Mouse (Mus musculus) activated CD4-positive, CD25-positive, alpha-beta regulatory T cell, adult 4 months (primary cell): ENCODE data around the gene Ndufa11. TPM values are rescaled to one million over a fixed set of nuclear protein-coding genes. Genes with fewer than 3 reads are reported as not detected.
A peak's percentile ranks its signal among the peaks of the same experiment; 100 is the strongest.

Experiments
- ATAC-seq: one replicate; pipeline ENCODE4 v1.8.0; 2017
- polyA plus RNA-seq, 2 experiments: library from polyadenylated mRNA; unstranded; fragments of 100-300 nt; shearing (Covaris generic); gene quantifications; one replicate each; pipeline ENCODE4 v1.2.1; 2017

Gene Ndufa11
- polyA plus RNA-seq, 2 experiments from 2014 or later: 272 to 279 TPM

DNA sequence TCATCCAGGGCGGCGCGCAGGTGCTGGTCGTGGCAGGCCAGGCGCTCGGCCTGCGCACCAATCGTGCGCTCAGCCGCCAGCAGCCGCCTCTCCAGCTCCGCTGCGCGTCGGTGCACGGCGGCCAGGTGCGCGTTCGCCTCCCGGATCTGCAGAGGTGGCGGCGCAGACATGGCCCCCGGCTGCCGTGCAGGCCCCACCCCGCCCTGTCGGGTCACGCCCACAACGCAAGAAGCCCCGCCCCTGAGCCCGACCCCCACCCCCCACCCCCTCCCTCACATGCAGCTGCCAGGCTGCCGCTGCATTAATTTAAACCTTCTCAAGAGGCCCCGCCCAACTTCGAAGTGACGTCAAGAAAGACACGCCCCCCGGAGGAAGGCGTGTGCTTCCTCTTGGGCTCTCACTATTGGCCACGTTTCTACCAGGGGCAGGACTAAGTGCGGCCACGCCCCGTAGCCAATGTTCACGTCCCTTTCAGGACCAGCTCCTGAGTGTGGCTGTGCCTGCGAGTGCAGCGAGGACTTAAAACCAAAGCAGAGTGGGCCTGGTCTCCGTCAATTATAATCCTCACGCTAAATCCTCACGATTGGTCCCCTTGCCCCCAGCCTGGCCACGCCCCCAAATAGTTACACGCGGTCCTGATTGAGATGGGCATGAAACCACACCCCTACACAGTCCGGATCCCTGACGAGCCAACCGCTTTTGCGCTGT, 758 bp upstream of the Ndufa11 start:
- ATAC-seq: peak; percentile 91

DNA sequence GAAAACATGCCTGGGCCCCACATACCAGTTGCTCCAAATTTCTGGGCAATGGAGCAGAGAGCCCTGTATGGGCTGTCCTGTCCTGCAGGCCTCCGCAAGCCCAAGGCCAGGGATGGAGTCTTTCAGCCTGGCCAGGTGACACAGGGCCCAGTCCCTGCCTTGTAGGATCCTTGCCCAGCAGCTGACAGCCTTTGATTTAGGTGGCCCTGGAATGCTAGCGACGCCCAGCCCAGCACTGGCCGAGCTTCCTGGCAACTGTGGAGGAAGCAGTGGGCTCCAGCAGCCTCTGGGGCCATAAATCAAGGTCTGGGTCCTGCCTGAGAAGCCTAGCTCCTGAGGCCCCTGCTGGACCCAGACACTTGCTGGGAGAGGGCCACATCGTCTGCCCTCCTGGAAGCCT, 4.9 kb downstream of the Ndufa11 start:
- ATAC-seq: no peak

DNA sequence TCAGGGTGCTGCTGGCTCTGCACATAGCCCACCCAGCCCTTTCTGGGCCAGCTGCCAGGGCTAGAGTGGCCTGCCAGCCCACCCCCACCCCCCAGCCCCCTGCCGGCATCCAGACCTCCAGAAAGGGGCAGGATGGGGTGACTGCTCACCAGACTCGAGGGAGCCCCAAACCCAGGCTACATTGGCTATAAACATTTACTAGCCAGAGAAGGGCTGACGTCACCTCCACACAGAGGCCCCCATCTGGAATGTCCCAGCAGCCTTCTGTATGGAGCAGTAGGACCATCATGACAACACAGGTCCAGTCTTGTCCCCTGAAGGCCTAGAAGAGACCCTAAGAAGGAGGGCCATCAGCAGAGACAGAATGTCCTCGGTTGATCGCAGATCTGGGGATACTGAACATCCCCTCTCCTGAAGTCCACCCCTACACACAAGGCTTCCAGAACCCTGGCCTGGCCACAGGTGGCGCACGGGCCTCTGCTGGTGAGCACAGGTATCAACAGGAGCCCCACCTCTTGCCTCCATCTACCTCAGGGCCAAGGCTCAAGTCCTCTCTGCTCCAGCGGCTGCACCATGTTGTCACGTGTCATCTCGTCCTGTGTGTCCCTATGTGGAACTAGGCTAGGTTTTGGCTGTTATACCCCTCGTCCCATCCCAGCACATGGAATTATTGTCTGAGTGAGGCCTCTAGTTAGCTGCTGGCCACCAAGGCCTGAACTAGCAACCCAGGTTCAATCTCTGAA, 6.0 kb downstream of the Ndufa11 start:
- ATAC-seq: no peak

DNA sequence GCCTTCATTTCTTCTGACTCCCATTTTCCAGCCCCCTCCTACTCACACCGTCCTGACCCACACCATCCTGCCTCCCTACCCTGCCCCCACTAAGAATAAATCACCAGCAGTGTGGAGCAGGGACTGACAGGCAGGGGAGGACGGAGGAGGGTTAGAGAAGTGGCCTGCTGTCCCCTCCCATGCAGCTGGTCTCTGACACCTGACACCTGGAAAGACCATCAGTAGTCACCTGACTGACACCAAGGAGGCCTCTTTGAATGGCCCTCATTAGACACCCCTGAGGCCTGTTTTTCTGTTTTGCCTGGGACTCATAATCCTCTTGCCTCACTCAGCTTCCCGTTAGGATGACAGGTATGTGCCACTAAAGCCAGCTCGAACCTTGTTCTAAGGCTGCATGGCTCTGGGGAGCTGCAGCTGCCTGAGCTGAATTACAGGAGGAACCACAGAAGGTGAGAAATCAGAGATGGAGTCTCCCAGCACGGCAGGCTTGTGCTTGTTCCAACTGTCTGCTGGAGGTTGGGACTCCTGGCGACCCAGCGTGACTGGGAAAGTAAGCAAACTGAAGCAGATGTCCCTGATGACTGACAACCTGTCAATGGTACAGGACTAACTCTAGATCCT, 9.6 kb downstream of the Ndufa11 start:
- no peak for ATAC-seq

DNA sequence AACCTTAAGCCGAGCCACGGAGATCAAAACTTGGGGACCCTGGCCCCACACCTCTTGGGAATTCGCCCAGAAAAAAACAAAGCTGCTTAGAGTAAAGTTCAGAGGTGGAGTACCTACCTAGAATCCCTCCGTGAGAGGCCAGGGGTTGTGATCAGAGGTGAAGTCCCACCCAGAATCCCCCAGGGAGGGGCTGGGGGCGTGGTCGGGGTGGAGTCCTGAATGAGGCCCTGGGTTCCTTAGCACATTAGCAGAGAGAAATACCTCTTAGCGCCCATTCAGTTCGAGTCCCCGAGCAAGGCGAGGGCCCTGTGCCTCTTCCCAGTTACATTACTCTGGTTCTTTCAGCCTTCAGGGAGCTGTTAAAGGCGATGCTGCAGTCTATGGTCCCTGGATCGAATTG, 10.1 kb downstream of the Ndufa11 start:
- ATAC-seq: no peak

DNA sequence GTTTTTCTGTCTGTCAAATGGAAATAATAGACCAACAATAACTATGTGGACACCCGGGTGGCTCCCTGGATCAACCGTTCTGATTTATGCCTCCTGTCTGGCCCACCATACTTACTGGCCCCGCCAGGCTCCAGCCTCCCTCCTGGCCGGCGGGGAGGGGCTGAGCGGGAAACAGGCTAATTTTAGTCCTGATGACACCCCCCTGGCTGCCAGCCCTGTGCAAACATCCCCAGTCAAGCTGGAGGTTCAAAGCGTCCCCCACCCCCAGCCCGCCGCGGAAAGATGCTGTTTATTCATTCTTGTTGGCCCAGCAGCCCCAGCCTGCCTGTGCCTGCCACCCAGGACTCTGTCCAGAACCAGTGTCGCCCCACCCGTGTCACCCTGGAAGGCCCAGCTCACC, 10.6 kb downstream of the Ndufa11 start:
- no peak for ATAC-seq

DNA sequence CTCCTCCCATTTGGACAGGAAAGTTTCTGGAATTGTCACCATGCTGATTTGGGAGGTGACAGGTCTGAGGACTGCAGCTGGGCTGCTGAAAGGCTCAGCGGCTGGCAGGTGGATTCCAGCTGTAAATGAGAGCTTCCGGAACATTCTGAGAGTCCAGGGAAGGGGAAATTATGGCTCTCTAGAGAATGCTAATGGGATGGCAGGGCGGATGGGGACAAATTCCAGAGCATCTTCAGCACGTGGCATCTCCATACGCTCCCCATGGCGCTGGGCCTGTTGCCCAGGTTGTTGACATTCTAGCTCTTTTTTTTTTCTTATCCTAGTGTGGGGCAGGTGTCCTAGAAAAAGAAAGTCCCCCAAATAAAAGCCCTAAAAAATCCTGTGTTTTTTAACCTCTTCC, 11.6 kb downstream of the Ndufa11 start:
- no peak for ATAC-seq

DNA sequence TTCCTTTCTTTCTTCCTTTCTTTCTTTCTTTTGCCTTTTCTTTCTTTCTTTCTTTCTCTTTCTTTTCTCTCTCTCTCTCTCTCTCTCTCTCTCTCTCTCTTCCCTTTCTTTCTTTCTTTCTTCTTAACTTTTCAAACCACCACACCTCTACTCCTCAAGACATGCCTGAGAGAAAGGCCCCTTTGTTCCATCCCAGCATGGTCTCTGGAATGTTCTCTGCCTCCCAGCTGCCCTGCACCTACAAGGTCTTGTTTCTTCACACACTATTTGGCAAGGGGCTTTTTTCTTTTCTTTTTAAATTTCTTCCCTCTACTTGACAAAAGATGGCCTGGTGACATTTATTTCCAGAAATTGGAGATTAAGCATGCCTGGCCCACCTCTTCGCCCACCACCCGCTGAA, 12.1 kb downstream of the Ndufa11 start:
- no peak for ATAC-seq

DNA sequence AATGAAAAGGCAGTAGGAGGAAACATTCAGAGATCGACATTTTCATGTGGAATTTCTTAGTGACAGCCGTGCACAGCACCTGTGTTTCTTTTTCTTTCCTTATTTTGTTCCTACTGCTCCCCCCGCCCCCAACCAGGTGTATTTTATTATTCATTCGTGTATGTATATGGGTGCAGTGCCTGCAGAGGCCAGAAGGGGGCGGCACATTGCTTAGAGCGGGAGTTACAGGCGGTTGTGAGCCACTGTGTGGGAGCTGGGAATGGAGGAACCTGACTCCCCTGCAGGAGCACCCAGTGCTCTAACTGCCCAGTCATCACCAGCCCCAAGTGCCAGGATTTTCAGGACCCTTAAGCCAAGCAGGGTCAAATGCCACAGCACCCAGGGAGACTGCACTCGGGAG, 19.0 kb downstream of the Ndufa11 start:
- ATAC-seq: no peak

DNA sequence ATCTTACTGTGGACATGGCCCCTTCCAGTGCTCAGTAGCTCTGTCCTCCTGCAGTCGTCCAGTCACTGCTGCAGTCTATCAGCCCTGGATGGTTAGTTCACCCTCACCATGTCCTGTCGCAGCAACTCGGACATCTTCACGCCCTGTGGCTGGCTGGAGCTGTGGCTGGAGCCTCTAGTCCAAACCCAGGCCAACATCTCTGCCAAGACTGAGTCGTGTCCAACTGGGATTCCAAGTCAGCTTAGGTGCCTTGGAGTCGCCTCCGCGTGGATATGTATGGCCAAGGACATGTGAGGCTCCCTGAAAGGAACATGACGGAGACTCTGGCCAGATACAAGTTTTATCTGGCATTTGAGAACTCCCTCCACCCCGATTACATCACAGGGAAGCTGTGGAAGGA, 20.7 kb downstream of the Ndufa11 start:
- no peak for ATAC-seq

DNA sequence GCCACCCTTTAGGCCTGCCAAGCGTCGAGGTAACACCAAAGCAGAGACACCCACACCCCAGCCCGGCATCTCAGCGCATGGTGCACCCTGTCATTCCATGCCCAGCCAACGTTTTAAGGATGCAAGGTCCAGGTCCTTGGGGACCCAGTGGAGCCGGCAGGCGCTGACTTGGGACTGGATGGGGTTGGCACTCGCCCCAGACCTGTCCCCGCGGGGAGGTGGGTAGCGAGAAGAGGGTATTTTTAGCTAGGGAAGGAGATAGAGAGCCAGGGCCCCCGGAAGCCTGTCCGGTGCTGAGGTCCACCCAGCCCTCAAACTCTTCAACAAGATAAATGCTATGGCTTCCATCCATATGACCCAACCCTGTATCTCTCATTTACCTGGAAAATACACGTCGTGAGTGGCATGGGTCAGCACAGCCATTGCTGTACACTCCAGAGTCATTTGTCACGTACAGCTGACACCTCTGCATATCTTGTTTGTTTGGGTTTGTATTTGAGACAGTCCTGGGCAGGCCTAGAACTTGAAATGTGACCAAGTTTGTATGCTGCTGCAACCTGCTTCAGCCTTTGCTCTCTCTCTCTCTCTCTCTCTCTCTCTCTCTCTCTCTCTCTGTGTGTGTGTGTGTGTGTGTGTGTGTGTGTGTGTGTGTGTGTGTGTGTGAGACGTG, 22.7 kb downstream of the Ndufa11 start:
- ATAC-seq: no peak

DNA sequence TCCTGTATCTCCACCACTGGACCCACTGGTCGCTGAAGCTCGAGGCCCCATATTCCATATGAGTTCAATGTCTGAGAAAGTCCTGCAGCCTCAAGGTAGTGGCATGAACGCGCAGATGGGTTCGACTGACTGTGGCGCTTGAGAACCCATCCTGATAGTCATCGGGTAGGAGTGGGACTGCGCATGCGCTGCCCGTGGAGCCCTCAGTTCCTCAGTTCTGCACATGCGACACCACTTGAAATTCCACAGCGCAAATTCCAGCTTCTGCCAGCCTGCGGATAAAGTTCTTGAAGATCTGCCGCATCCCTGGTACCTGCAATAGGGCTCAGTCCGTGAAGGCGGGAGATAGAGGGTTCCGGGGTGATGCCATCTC, 23.2 kb downstream of the Ndufa11 start:
- ATAC-seq: no peak

DNA sequence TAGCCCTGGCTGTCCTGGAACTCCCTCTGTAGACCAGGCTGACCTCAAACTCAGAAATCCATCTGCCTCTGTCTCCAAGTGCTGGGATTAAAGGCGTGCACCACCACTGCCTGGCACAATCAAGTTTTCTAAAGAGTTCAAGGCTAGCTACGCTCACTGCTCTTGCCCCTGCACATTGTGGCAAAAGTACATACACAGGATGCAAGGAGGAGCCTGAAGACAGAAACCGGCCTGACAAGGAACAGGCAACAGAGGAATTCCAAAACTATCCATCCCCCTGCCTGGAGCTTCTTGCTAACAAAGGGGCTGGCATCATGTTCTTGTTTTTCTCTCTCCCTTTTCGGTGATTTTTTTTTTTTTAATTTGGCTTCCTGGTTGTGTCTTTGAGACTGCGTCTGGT, 26.6 kb downstream of the Ndufa11 start:
- no peak for ATAC-seq

DNA sequence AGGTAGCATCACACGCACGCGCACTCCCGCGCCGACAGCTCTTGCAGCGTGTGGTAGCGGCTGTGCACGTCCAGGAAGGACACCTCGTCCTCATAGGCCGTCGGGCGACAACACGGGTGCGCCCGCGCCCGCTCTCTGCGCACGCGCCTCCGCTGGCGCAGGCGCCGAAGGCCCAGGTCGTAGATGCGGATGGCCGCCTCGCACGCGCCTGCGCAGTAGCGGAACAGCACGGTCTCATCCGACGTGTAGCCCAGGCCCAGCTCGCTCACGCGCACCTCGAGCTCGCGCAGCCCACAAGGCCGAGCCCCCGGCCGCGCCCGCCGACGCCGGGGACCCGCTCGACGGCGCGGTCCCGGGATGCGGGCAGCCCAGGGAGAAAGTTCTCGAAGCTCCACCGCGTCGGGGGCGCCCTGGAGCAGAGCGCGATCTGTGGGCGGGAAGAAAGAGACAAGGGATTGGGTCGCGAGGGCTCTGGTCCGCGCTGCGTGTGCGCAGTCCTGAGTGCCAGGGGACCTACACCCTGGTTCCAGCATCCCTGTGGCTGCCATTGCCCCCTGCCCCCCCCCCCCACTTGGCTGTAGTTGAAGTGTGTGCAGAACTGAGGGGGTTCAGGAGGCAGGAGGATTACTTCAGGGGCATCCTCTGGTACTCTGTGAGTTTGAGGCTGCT, 34.0 kb downstream of the Ndufa11 start:
- no peak for ATAC-seq

DNA sequence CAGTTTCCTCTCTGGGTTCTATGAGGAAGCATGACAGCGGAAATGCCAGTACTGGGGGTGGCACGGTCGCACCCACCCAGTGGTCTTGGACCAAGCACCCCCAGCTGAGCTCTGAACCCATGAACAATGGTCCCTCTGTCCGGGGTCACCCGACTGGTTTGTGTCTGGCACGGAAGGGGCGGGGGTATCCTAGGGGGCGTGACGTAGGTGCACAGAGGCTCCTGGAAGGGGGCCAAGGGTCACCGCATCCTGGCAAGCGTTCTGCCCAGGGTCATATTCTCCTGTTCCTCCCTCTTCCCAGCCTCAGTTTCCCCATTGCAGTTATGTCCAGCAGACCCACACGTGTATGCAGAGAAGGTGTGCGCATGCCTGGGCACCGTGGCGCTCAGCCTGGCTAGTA, 35.9 kb downstream of the Ndufa11 start:
- ATAC-seq: no peak

DNA sequence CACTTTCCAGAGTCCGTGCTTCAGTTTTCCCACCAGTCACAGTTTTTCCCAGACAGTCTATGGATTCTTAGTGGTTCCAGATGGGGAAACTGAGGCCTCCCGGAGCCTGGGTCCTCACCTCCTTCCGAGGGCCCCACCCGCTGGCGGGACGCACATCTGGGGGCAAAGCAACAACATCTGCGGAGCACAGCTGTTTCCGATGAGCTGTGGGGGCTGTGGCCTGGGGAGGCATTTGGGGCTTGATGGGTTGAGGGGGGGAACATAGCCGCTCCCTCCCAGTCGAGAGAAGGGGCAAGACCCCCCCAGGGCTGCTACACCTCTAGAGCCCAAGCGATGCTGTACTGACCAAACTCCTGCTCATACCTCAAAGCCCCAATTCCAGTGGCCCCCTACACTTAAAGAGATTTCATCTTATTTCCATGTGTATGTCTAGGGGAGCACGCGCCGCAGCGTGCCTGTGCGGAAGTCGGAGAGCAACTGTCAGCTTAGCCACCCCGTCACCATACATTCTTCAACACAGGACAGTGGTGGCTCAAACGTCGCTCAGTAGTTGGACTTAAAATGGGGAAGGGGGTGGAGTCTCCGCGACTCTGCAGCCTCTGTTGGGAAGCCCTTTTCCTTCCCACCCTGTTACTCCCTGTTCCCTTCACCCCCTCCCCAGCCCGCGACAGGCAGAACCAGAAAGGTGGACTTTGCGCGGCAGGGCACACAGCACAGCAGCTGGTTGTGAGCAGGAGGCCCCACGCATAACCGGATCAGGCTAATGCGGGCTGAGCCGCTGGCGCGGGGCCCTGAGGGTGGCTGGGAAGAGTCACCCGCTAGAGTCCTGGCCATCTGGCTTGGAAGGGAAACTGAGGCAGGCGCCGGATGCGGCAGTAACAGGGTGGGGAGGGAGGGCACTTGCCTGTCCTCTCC, 37.0 kb downstream of the Ndufa11 start:
- no peak for ATAC-seq

DNA sequence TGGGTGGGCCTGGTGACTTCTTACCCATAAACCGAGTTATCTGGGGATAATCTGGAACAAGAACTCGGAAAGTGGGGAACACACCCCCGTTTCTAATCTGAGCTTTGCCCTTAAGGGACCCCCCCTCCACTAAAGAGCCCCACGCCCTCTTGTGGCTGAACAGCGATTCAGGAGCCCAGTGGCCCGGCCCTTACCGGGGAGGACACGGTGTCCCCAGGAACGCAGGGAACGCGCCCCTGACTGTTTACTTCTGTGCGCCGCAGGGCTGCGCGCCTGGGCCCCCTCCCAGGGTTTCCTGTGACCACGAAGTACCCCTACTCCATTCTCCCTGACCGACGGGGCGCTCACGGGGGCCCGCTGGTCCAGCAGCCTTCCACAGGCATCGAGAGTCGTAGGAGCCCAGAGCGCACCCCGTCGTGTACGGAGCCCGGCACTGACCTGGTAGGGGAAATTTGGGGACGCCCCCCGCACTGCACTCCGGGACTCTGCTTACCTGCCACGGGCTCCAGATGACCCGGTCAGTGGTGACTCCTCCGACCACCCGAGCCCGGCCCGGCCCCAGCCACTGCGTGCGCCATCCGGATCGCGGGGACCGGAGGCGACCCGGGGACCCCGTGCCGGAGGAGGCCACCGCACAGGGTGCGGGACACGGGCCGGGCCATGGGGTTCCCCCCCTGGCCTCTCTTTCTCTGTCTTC, 39.3 kb downstream of the Ndufa11 start:
- no peak for ATAC-seq

DNA sequence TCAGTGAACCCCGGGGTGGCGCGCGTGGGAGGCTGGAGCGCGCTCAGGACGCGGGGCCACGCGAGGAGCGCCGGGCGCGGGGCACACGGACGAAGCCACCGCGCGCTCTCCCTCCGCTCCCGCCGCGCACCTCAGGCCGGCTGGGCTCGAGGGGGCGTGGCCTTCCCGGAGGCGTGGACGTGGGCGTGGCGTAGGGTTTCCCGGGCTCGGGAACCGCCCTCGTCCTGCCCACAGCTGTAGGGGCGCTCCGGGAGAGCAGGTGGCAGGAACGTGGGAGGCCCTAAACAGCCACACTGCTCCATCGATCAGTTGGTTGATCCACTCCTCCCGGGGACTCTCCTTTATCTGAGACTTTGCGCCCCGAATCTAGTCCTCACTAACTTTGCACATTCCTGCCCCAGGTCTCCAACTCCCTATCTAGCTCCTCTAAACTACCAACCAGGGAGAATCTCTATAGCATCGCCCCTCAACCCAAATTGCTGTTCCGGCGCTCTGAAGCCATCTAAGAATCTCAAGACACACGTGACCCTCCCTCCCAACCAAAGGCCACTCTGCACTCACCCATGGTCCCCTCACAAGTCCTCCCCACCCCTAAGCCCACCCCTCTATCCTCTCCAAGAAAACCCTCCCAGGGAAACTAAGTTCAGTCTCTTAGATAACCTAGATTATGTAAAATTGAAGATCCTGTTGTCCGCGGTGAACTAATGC, 40.0 kb downstream of the Ndufa11 start, which contains the start of gene Nrtn:
Gene Nrtn, minus strand, starts transcription at position 115 of the 708 bp plus-strand sequence.
- no peak for ATAC-seq

DNA sequence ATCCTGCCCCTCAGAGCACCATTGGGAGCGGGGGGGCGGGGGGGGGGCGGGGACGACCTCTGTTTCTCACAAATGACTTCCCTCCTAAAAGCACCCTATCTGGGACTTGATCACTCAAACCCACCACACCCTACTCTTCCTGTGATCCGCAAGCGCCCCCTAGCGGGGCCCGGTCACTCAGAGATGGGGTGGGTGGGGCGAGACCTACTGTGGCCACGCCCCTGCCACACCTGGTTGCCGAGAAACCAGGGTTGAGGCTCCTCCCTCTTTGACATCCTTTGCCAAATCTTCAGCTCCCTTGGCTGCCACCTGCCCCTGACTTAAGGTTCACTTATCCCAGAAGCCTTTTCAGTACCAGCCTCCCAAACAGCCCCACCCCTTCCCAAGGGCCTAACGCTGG, 40.6 kb downstream of the Ndufa11 start:
- ATAC-seq: peak; percentile 17

DNA sequence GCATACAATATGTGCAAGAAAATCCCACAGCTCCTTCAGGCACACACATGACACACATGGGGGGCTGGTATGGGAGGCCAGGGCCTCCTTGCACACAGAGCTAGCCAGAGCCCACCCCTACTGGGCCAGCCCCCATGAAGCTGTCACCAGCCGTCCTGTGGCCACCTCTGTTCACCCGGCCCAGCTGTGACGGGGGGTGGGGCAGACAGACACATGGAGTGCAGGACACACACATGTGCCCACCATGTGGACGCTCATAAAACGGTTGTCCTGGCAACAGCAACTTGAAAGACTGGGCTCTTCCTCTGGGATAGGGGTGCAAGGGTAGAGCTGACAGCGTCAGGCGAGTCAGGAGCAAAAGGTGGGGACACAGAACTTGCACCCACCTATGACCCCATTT, 41.7 kb downstream of the Ndufa11 start:
- no peak for ATAC-seq
